Mouse (Mus musculus): ENCODE data around the gene Apbb2. TPM values are rescaled to one million over a fixed set of nuclear protein-coding genes. Genes with fewer than 3 reads are reported as not detected.

The Apbb2 gene
- polyA plus RNA-seq, 1 experiment from 2014 or later, result 69.5 TPM

DNA sequence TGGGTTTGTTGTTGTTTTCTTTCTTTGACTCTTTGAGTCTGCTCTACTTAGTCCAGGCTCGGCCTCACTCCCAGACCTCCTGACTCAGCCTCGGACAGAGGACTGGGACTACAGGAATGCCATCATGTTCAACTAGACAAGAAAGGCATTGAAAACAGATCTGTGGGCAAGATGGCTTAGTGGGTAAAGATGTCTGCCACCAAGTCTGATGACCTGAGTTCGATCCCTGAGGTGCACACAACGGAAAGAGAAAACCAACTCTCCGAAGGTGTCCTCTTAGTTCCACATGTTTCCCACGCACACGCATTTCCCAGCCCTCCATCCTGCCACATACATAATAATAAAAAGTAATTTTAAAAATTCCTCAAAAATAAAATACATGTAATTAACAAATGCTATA lies 106.1 kb downstream of the Apbb2 start:
- WGBS, result 93% methylated on average over 7 of the region's 7 CpGs
- H3K4me3 ChIP-seq, result no peak overlapping the region
- no peaks in the 10 kb centered on the region for H3K36me3 ChIP-seq
- ATAC-seq (ENCODE audit: low FRiP score, low read depth), result no peak
- H3K9ac ChIP-seq (replicated peaks), result no peak overlapping the region
- no peaks in the 10 kb centered on the region for H3K27me3 ChIP-seq
- H3K9me3 ChIP-seq, result no peaks in the 10 kb centered on the region
- no peaks in the 10 kb centered on the region for H3K4me1 ChIP-seq
- H3K27ac ChIP-seq (replicated peaks), result no peak overlapping the region
- no peak overlapping the region for H3K4me2 ChIP-seq (replicated peaks)

- no peaks in the 10 kb centered on the region for H3K4me1 ChIP-seq
- H3K27me3 ChIP-seq, result no peaks in the 10 kb centered on the region
- no peak for ATAC-seq (ENCODE audit: low FRiP score, low read depth)
- no peaks in the 10 kb centered on the region for H3K36me3 ChIP-seq
- no peaks in the 10 kb centered on the region for H3K9me3 ChIP-seq
- whole genome bisulfite sequencing, result 91% methylated on average over 5 of the region's 7 CpGs
- no peak overlapping the region for H3K4me3 ChIP-seq
- H3K27ac ChIP-seq (replicated peaks), result no peak overlapping the region
- H3K4me2 ChIP-seq (replicated peaks), result no peak overlapping the region
- no peak overlapping the region for H3K9ac ChIP-seq (replicated peaks)
These were observed 107.9 kb downstream of the Apbb2 start for GRCm38 (mm10) chr5:66510716-66511115.

DNA sequence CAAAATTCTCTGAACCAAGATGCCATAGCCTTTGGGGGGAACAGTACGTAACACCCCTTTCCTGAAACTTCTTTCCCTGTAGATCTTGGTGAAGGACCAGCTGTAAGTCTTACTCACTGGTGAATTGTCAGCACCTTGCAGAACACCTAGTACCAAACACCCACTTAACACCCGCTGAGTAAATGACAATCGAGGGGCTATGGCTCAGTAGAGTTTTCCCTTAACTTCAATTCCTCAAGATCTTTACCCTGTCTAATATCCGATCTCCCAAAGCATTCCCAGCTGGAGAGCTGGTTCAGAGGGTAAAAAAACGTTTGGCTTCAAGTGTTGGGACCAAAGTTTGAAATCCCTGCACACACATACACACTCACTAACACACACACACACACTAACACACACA lies 109.4 kb downstream of the Apbb2 start:
- no peaks in the 10 kb centered on the region for H3K36me3 ChIP-seq
- H3K9me3 ChIP-seq, result no peaks in the 10 kb centered on the region
- H3K9ac ChIP-seq (replicated peaks), result no peak overlapping the region
- WGBS, result 84% methylated on average over 5 of the region's 5 CpGs
- no peak overlapping the region for H3K4me2 ChIP-seq (replicated peaks)
- H3K4me3 ChIP-seq, result no peak overlapping the region
- no peak overlapping the region for H3K27ac ChIP-seq (replicated peaks)
- no peaks in the 10 kb centered on the region for H3K27me3 ChIP-seq
- no peak for ATAC-seq (ENCODE audit: low FRiP score, low read depth)
- peaks cover 3% of the 10 kb centered on the region; the same call in 1 of the 2 replicates for H3K4me1 ChIP-seq

DNA sequence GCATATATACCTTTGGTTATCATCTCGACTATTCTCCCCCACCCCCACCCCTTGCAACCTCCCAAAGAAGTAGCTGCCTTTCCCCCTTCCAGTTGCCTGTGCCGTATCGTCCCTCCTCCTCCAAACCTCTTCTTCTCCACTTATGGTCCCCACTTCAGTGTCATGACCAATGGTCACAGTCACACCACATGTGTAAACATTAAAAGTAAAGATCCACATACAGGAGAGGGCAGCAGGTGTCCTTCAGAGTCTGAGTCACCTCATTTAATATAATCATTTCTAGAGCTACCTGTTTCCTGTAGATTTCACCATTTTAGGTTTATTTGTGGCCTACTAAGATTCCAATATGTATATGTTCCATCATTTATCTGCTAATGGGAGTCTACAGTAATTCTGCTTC lies 113.0 kb downstream of the Apbb2 start:
- no peak overlapping the region for H3K4me3 ChIP-seq
- H3K36me3 ChIP-seq, result no peaks in the 10 kb centered on the region
- no peak overlapping the region for H3K4me2 ChIP-seq (replicated peaks)
- 69% methylated on average over 3 of the region's 3 CpGs for WGBS
- no peak overlapping the region for H3K9ac ChIP-seq (replicated peaks)
- H3K4me1 ChIP-seq, result peaks cover 9% of the 10 kb centered on the region; the same call in 1 of the 2 replicates
- ATAC-seq (ENCODE audit: low FRiP score, low read depth), result no peak
- no peaks in the 10 kb centered on the region for H3K9me3 ChIP-seq
- no peak overlapping the region for H3K27ac ChIP-seq (replicated peaks)
- no peaks in the 10 kb centered on the region for H3K27me3 ChIP-seq

GRCm38 (mm10) chr5:66505071-66505470 lies 113.5 kb downstream of the Apbb2 start:
- no peak overlapping the region for H3K4me3 ChIP-seq
- 70% methylated on average over 1 of the region's 1 CpGs for WGBS
- H3K27me3 ChIP-seq, result no peaks in the 10 kb centered on the region
- no peak overlapping the region for H3K9ac ChIP-seq (replicated peaks)
- no peak overlapping the region for H3K27ac ChIP-seq (replicated peaks)
- H3K4me2 ChIP-seq (replicated peaks), result no peak overlapping the region
- peaks cover 9% of the 10 kb centered on the region; the same call in 1 of the 2 replicates for H3K4me1 ChIP-seq
- H3K9me3 ChIP-seq, result 0 out of 2 replicates have a peak, but pooled peaks cover 2% of the 10 kb centered on the region
- no peaks in the 10 kb centered on the region for H3K36me3 ChIP-seq
- no peak for ATAC-seq (ENCODE audit: low FRiP score, low read depth)

GRCm38 (mm10) chr5:66504434-66504747 lies 114.2 kb downstream of the Apbb2 start:
- Histone ChIP-seq H3K4me2 (replicated peaks) (no peak overlapping the region), H3K9ac (replicated peaks) (no peak overlapping the region), H3K36me3 (no peaks in the 10 kb centered on the region), H3K9me3 (0 out of 2 replicates have a peak, but pooled peaks cover 2% of the 10 kb centered on the region), H3K27ac (replicated peaks) (no peak overlapping the region), H3K4me3 (no peak overlapping the region), H3K27me3 (no peaks in the 10 kb centered on the region), H3K4me1 (peaks cover 9% of the 10 kb centered on the region; the same call in 1 of the 2 replicates)
- 71% methylated on average over 6 of the region's 6 CpGs for WGBS
- ATAC-seq (ENCODE audit: low FRiP score, low read depth), result no peak

GRCm38 (mm10) chr5:66503557-66504433 lies 114.8 kb downstream of the Apbb2 start:
- WGBS, result 65% methylated on average over 17 of the region's 17 CpGs
- H3K4me1 ChIP-seq, result peaks cover 9% of the 10 kb centered on the region; the same call in 1 of the 2 replicates
- no peak for ATAC-seq (ENCODE audit: low FRiP score, low read depth)

GRCm38 (mm10) chr5:66503033-66503432 lies 115.6 kb downstream of the Apbb2 start:
- Histone ChIP-seq H3K27ac (replicated peaks) (no peak overlapping the region), H3K9ac (replicated peaks) (no peak overlapping the region), H3K4me2 (replicated peaks) (no peak overlapping the region), H3K4me1 (peaks cover 9% of the 10 kb centered on the region; the same call in 1 of the 2 replicates), H3K4me3 (no peak overlapping the region), H3K9me3 (0 out of 2 replicates have a peak, but pooled peaks cover 2% of the 10 kb centered on the region), H3K27me3 (no peaks in the 10 kb centered on the region), H3K36me3 (no peaks in the 10 kb centered on the region)
- 83% methylated on average over 1 of the region's 1 CpGs for WGBS
- ATAC-seq (ENCODE audit: low FRiP score, low read depth), result no peak

More at GRCm38 (mm10) chr5:66503557-66504433, 114.8 kb downstream of the Apbb2 start:
- H3K4me3 ChIP-seq, result no peak overlapping the region
- H3K9ac ChIP-seq (replicated peaks), result no peak overlapping the region
- H3K9me3 ChIP-seq, result 0 out of 2 replicates have a peak, but pooled peaks cover 2% of the 10 kb centered on the region
- H3K36me3 ChIP-seq, result no peaks in the 10 kb centered on the region
- no peak overlapping the region for H3K4me2 ChIP-seq (replicated peaks)
- no peaks in the 10 kb centered on the region for H3K27me3 ChIP-seq
- H3K27ac ChIP-seq (replicated peaks), result no peak overlapping the region

GRCm38 (mm10) chr5:66499621-66500020 lies 119.0 kb downstream of the Apbb2 start:
- no peak overlapping the region for H3K4me3 ChIP-seq
- no peak overlapping the region for H3K4me2 ChIP-seq (replicated peaks)
- whole genome bisulfite sequencing, result 96% methylated on average over 7 of the region's 7 CpGs
- ATAC-seq (ENCODE audit: low FRiP score, low read depth), result no peak
- H3K36me3 ChIP-seq, result no peaks in the 10 kb centered on the region
- H3K9me3 ChIP-seq, result 0 out of 2 replicates have a peak, but pooled peaks cover 2% of the 10 kb centered on the region
- H3K4me1 ChIP-seq, result peaks cover 15% of the 10 kb centered on the region; the same call in 1 of the 2 replicates
- no peak overlapping the region for H3K27ac ChIP-seq (replicated peaks)
- H3K9ac ChIP-seq (replicated peaks), result no peak overlapping the region
- H3K27me3 ChIP-seq, result no peaks in the 10 kb centered on the region

GRCm38 (mm10) chr5:66498140-66498539 lies 120.4 kb downstream of the Apbb2 start:
- no peaks in the 10 kb centered on the region for H3K27me3 ChIP-seq
- no peak overlapping the region for H3K4me3 ChIP-seq
- H3K4me2 ChIP-seq (replicated peaks), result no peak overlapping the region
- no peaks in the 10 kb centered on the region for H3K36me3 ChIP-seq
- ATAC-seq (ENCODE audit: low FRiP score, low read depth), result no peak
- H3K9ac ChIP-seq (replicated peaks), result no peak overlapping the region
- 72% methylated on average over 1 of the region's 1 CpGs for WGBS
- H3K27ac ChIP-seq (replicated peaks), result no peak overlapping the region
- 0 out of 2 replicates have a peak, but pooled peaks cover 2% of the 10 kb centered on the region for H3K9me3 ChIP-seq
- 0 out of 2 replicates have a peak, but pooled peaks cover 7% of the 10 kb centered on the region for H3K4me1 ChIP-seq

DNA sequence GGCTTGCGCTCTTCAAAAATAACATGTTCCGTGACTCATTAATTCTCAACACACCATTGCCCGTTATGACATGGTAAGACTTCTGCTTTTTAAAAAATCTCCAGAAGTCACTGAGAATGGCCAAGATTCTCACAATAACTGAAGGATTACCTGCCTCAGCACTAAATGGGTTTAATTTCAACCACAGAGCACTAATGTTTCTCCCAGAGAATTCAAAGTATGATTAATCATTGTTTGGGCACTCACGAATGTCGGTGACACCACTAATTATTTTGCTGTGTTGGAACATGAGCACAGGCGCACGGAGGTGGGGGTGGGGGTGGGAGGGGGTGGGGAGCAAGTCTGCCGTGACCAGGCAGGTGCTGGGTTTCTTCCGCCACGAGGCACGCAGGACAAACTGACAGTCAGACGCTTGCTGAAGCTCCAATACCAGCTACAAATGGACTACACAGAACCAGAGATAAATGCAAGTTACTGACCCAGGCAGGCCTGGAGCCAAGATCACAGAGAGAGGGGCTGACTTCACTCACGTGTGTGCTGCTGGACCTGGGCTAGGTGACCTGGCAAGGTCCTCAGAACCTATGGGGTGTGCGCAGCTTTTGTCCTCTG lies 121.0 kb downstream of the Apbb2 start:
- Histone ChIP-seq H3K4me3 (no peak overlapping the region), H3K4me1 (peaks cover 10% of the 10 kb centered on the region), H3K27me3 (no peaks in the 10 kb centered on the region), H3K27ac (replicated peaks) (no peak overlapping the region), H3K9ac (replicated peaks) (no peak overlapping the region), H3K4me2 (replicated peaks) (no peak overlapping the region), H3K36me3 (no peaks in the 10 kb centered on the region), H3K9me3 (0 out of 2 replicates have a peak, but pooled peaks cover 2% of the 10 kb centered on the region)
- WGBS, result 74% methylated on average over 14 of the region's 14 CpGs
- no peak for ATAC-seq (ENCODE audit: low FRiP score, low read depth)

DNA sequence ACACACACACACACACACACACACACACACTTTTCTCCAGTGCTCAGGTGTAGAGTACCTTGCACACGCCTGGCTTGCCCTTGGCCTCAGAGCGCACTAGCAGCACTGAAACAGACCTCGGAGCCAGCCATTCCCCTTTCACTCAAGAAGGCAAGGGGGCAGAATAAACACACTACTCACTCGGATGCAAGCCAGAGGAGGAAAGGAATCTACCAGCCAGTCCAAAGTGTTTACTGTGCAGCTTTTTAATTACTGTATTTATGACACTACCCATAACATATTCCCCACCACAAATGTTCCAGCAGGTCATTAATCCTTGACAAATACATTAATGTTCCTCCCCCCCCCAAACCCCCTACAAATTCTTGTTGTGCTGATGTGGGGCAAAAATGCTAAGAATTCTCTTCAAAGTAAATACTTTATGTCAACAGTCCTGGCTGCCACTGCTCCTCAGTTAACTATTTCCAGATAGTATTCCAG lies 121.7 kb downstream of the Apbb2 start:
- Histone ChIP-seq H3K27ac (replicated peaks) (no peak overlapping the region), H3K27me3 (no peaks in the 10 kb centered on the region), H3K4me3 (no peak overlapping the region), H3K36me3 (no peaks in the 10 kb centered on the region), H3K4me1 (peaks cover 17% of the 10 kb centered on the region), H3K4me2 (replicated peaks) (no peak overlapping the region), H3K9ac (replicated peaks) (no peak overlapping the region), H3K9me3 (0 out of 2 replicates have a peak, but pooled peaks cover 2% of the 10 kb centered on the region)
- ATAC-seq (ENCODE audit: low FRiP score, low read depth), result no peak
- WGBS, result 48% methylated on average over 4 of the region's 4 CpGs
